Mouse (Mus musculus) midbrain, embryonic 11.5 days (tissue): ENCODE measurements at regions not wholly inside any gene's neighbourhood (a gene's known extent, or its start where the extent isn't known, plus 50 kb on each side); places are given as distances from the start of the nearest gene placed in this dataset.

Source experiments
- ATAC-seq: fragments of 200-750 bp; cut with Nextera tagmentation; 2 replicates; pipeline ENCODE4 v1.8.0; 2017; ENCODE audit warnings: moderate TSS enrichment, moderate library complexity; ENCODE audit not compliant: low FRiP score
- DNase-seq: peaks from one replicate; pipeline ENCODE4 v3.0.0; 2015; ENCODE audit warnings: low spot score; ENCODE audit errors: missing footprints
- H3K27ac ChIP-seq: fragments of 300-500 bp; sonication (generic); 2 replicates; pipeline ENCODE4 v1.5.1; 2014; ENCODE audit warnings: low read depth, low read length
- H3K27me3 ChIP-seq: fragments of 300-500 bp; sonication (generic); 2 replicates; pipeline ENCODE4 v1.6.1; 2014; ENCODE audit warnings: mild to moderate bottlenecking, low read length, moderate library complexity, mixed read lengths; ENCODE audit not compliant: control insufficient read depth, insufficient read depth
- H3K36me3 ChIP-seq: fragments of 300-500 bp; sonication (generic); 2 replicates; pipeline ENCODE4 v1.6.1; 2014; ENCODE audit warnings: mild to moderate bottlenecking, low read length, moderate library complexity, mixed read lengths; ENCODE audit not compliant: control insufficient read depth, insufficient read depth
- H3K4me1 ChIP-seq: fragments of 300-500 bp; sonication (generic); 2 replicates; pipeline ENCODE4 v1.6.1; 2014; ENCODE audit warnings: low read length; ENCODE audit not compliant: control insufficient read depth, insufficient read depth
- H3K4me2 ChIP-seq: fragments of 300-500 bp; sonication (generic); 2 replicates; pipeline ENCODE4 v1.6.1; 2014; ENCODE audit warnings: mild to moderate bottlenecking, moderate library complexity
- H3K4me3 ChIP-seq: fragments of 300-500 bp; sonication (generic); 2 replicates; pipeline ENCODE4 v1.5.1; 2014; ENCODE audit warnings: low read depth, low read length
- H3K9ac ChIP-seq: fragments of 300-500 bp; sonication (generic); 2 replicates; pipeline ENCODE4 v1.6.1; 2014; ENCODE audit warnings: low read length
- H3K9me3 ChIP-seq: fragments of 300-500 bp; sonication (generic); 2 replicates; pipeline ENCODE4 v1.6.1; 2016; ENCODE audit warnings: low read length; ENCODE audit not compliant: control insufficient read depth
- WGBS: fragments of 180-500 bp; shearing (Covaris S2); extraction: QIAGEN DNeasy Blood & Tissue Kit; methylation state at CpG from one replicate; pipeline ENCODE4 v1.1.7; 2014; 5-methylcytosine and 5-hydroxymethylcytosine counted together

DNA sequence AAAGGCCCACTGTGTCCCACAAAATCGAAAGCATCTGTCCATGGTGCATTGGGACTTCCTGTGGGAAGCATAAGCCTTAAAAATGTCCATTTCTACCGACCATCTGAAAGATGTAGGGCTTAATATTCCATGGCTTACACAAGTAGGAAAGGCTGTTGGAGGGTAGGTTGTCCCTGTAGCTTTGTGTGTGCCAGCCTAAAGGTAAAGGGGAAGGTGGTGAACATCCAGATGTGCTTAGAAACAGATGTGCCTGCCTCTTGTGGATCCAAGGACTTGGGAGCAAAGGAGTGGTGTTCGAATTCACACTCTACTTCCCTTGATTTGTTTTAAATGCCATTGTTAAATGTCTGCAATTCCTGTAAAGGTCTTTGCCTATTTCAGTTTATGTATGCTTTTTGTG, 265.9 kb upstream of the Lyplal1 start:
- Histone ChIP-seq H3K27me3 (no peaks in the 10 kb centered on the region), H3K4me1 (no peaks in the 10 kb centered on the region), H3K4me3 (no peak overlapping the region), H3K9me3 (no peaks in the 10 kb centered on the region), H3K4me2 (no peak overlapping the region), H3K36me3 (no peaks in the 10 kb centered on the region), H3K9ac (no peak overlapping the region), H3K27ac (no peak overlapping the region)
- no peak for ATAC-seq
- WGBS, result 89% methylated on average over 3 of the region's 3 CpGs
- peak; percentile 60 for DNase-seq

GRCm38 (mm10) chr1:186379938-186380847, 263.1 kb upstream of the Lyplal1 start:
- no peak for ATAC-seq

GRCm38 (mm10) chr1:186376906-186377623, 260.0 kb upstream of the Lyplal1 start:
- Histone ChIP-seq H3K27me3 (no peaks in the 10 kb centered on the region), H3K9ac (no peak overlapping the region), H3K9me3 (no peaks in the 10 kb centered on the region), H3K4me1 (peaks cover 2% of the 10 kb centered on the region; the same call in 1 of the 2 replicates), H3K27ac (no peak overlapping the region), H3K4me3 (no peak overlapping the region), H3K4me2 (no peak overlapping the region), H3K36me3 (no peaks in the 10 kb centered on the region)
- WGBS, result 90% methylated on average over 9 of the region's 9 CpGs
- no peak for ATAC-seq
- peak; percentile 73 for DNase-seq

More at GRCm38 (mm10) chr1:186379938-186380847, 263.1 kb upstream of the Lyplal1 start:
- H3K27ac ChIP-seq, result no peak overlapping the region
- DNase-seq, result peak; percentile 73
- H3K9me3 ChIP-seq, result no peaks in the 10 kb centered on the region
- no peaks in the 10 kb centered on the region for H3K4me1 ChIP-seq
- no peak overlapping the region for H3K4me2 ChIP-seq
- no peaks in the 10 kb centered on the region for H3K36me3 ChIP-seq
- H3K9ac ChIP-seq, result no peak overlapping the region
- no peak overlapping the region for H3K4me3 ChIP-seq
- 87% methylated on average over 10 of the region's 10 CpGs for WGBS
- H3K27me3 ChIP-seq, result no peaks in the 10 kb centered on the region

GRCm38 (mm10) chr1:186374009-186374649, 257.0 kb upstream of the Lyplal1 start:
- H3K27ac ChIP-seq, result no peak overlapping the region
- peaks cover 2% of the 10 kb centered on the region; the same call in 1 of the 2 replicates for H3K4me1 ChIP-seq
- no peak overlapping the region for H3K4me3 ChIP-seq
- no peaks in the 10 kb centered on the region for H3K36me3 ChIP-seq
- H3K4me2 ChIP-seq, result no peak overlapping the region
- no peaks in the 10 kb centered on the region for H3K27me3 ChIP-seq
- ATAC-seq, result no peak
- no peak overlapping the region for H3K9ac ChIP-seq
- WGBS, result 80% methylated on average over 9 of the region's 9 CpGs
- no peaks in the 10 kb centered on the region for H3K9me3 ChIP-seq
- DNase-seq, result peak; percentile 78

DNA sequence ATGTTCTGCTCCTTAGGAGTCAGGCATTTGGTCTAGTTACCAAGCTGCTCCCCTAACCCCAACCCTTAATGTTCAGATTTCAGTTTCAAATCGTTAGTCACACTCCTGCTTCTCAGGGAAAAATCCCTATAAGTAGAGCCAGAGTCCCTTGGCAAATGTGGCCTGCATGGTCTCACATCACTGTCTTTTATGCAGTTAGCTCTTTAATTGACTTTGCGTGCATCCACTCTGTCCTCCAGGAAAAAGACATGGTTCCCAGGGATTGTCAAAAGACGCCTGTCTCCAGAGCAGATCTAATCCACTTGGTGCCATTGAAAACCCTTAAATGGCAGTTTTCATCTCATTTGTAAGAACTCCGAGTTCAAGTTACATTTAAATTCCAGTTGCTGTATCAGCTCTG, 256.3 kb upstream of the Lyplal1 start:
- Histone ChIP-seq H3K27me3 (no peaks in the 10 kb centered on the region), H3K36me3 (no peaks in the 10 kb centered on the region), H3K4me2 (no peak overlapping the region), H3K9me3 (no peaks in the 10 kb centered on the region), H3K4me1 (peaks cover 2% of the 10 kb centered on the region; the same call in 1 of the 2 replicates), H3K27ac (no peak overlapping the region), H3K4me3 (no peak overlapping the region), H3K9ac (no peak overlapping the region)
- DNase-seq (peak; percentile 86), ATAC-seq (peak; percentile 36; the same call in 1 of the 2 replicates)
- WGBS, result 30% methylated on average over 4 of the region's 4 CpGs

DNA sequence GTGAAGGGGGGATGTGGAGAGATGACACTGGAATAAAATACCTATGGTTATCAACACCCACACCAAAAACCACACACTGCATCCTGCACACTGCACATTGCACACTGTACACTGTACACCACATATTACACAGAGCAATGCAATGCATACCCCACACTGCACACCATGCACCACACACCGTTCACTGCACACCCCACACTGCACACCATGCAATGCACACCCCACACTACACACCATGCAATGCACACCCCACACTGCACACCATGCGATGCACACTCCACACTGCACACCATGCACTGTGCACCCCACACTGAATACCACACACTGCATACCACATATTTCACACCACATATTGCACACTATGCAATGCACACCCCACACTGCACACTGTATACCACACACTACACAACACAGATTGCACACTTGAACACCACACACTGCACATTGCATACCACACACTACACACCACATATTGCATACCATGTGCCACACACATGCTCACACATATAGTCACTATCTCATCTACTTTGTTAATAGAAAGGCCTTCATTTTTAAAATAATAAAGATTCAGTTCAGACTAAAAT, 255.8 kb upstream of the Lyplal1 start:
- H3K4me2 ChIP-seq, result no peak overlapping the region
- no peak for DNase-seq
- ATAC-seq, result peak; percentile 71
- 92% methylated on average over 2 of the region's 2 CpGs for WGBS
- H3K9me3 ChIP-seq, result no peaks in the 10 kb centered on the region
- H3K27me3 ChIP-seq, result no peaks in the 10 kb centered on the region
- no peak overlapping the region for H3K27ac ChIP-seq
- no peaks in the 10 kb centered on the region for H3K36me3 ChIP-seq
- H3K4me1 ChIP-seq, result peaks cover 2% of the 10 kb centered on the region; the same call in 1 of the 2 replicates
- no peak overlapping the region for H3K9ac ChIP-seq
- H3K4me3 ChIP-seq, result no peak overlapping the region

- no peaks in the 10 kb centered on the region for H3K27me3 ChIP-seq
- H3K27ac ChIP-seq, result no peak overlapping the region
- H3K36me3 ChIP-seq, result no peaks in the 10 kb centered on the region
- WGBS, result 88% methylated on average over 4 of the region's 4 CpGs
- H3K4me3 ChIP-seq, result no peak overlapping the region
- H3K9ac ChIP-seq, result no peak overlapping the region
- DNase-seq (peak; percentile 31), ATAC-seq (no peak)
- H3K9me3 ChIP-seq, result no peaks in the 10 kb centered on the region
- no peak overlapping the region for H3K4me2 ChIP-seq
- no peaks in the 10 kb centered on the region for H3K4me1 ChIP-seq
These were observed 246.2 kb upstream of the Lyplal1 start for GRCm38 (mm10) chr1:186363356-186363755.

GRCm38 (mm10) chr1:186358011-186358670, 241.0 kb upstream of the Lyplal1 start:
- H3K4me3 ChIP-seq, result no peak overlapping the region
- H3K27me3 ChIP-seq, result no peaks in the 10 kb centered on the region
- no peaks in the 10 kb centered on the region for H3K4me1 ChIP-seq
- no peak for ATAC-seq
- no peaks in the 10 kb centered on the region for H3K36me3 ChIP-seq
- WGBS, result 73% methylated on average over 15 of the region's 15 CpGs
- no peak overlapping the region for H3K9ac ChIP-seq
- peak; percentile 85 for DNase-seq
- no peak overlapping the region for H3K4me2 ChIP-seq
- H3K9me3 ChIP-seq, result no peaks in the 10 kb centered on the region
- no peak overlapping the region for H3K27ac ChIP-seq
